Mouse (Mus musculus) c-Kit-positive CD71-negative TER-119-negative erythroid progenitor cells, embryonic 14.5 days (primary cell): Measurements from ENCODE around the gene Ovca2.

ENCODE experiments used
- DNase-seq: peaks from one replicate; pipeline ENCODE4 v3.0.0-alpha.2; 2013; ENCODE audit warnings: low read depth

The Ovca2 gene

GRCm38 (mm10) chr11:75169405-75170080, 9.1 kb downstream of the Ovca2 start, which contains the start of gene Hic1:
Hic1 (minus strand) TSS chr11:75169519.
- no peak for DNase-seq

- no peak for DNase-seq
Measured at GRCm38 (mm10) chr11:75168590-75169361, 9.9 kb downstream of the Ovca2 start.

GRCm38 (mm10) chr11:75167643-75168589, 10.7 kb downstream of the Ovca2 start:
- DNase-seq = no peak

GRCm38 (mm10) chr11:75166861-75167642, 11.6 kb downstream of the Ovca2 start:
- no peak for DNase-seq

GRCm38 (mm10) chr11:75166193-75166842, 12.3 kb downstream of the Ovca2 start:
- no peak for DNase-seq

GRCm38 (mm10) chr11:75165441-75166192, 13.0 kb downstream of the Ovca2 start:
- no peak for DNase-seq

GRCm38 (mm10) chr11:75164750-75165149, 13.9 kb downstream of the Ovca2 start:
- no peak for DNase-seq

- DNase-seq = no peak
Measured at GRCm38 (mm10) chr11:75164051-75164450, 14.6 kb downstream of the Ovca2 start.

GRCm38 (mm10) chr11:75163379-75163778, 15.3 kb downstream of the Ovca2 start:
- no peak for DNase-seq

GRCm38 (mm10) chr11:75162591-75163080, 16.0 kb downstream of the Ovca2 start:
- DNase-seq = no peak

GRCm38 (mm10) chr11:75161417-75162008, 17.1 kb downstream of the Ovca2 start:
- DNase-seq = no peak

GRCm38 (mm10) chr11:75160954-75161353, 17.7 kb downstream of the Ovca2 start:
- no peak for DNase-seq

GRCm38 (mm10) chr11:75159564-75159963, 19.1 kb downstream of the Ovca2 start:
- DNase-seq = no peak

GRCm38 (mm10) chr11:75158432-75158831, 20.2 kb downstream of the Ovca2 start:
- no peak for DNase-seq

- no peak for DNase-seq
Measured at GRCm38 (mm10) chr11:75157901-75158300, 20.7 kb downstream of the Ovca2 start.

- DNase-seq = no peak
Measured at GRCm38 (mm10) chr11:75157037-75157436, 21.6 kb downstream of the Ovca2 start.

- no peak for DNase-seq
Measured at GRCm38 (mm10) chr11:75156416-75156815, 22.2 kb downstream of the Ovca2 start.

GRCm38 (mm10) chr11:75155985-75156384, 22.6 kb downstream of the Ovca2 start:
- DNase-seq = no peak

GRCm38 (mm10) chr11:75154053-75154585, 24.5 kb downstream of the Ovca2 start:
- no peak for DNase-seq
